Mouse (Mus musculus) kidney, embryonic 14.5 days (tissue): ENCODE measurements at regions not wholly inside any gene's neighbourhood (a gene's known extent, or its start where the extent isn't known, plus 50 kb on each side); places are given as distances from the start of the nearest gene placed in this dataset.

Source experiments
- ATAC-seq: fragments of 200-750 bp; cut with Nextera tagmentation; 2 replicates; pipeline ENCODE4 v1.8.0; 2017; ENCODE audit warnings: moderate number of reproducible peaks, mild to moderate bottlenecking, moderate TSS enrichment, moderate library complexity; ENCODE audit not compliant: low FRiP score, low TSS enrichment
- H3K27ac ChIP-seq: fragments of 300-500 bp; sonication (generic); 2 replicates; pipeline ENCODE4 v1.5.1; 2014; ENCODE audit warnings: low read depth, mild to moderate bottlenecking, low read length, moderate library complexity, mixed read lengths
- H3K27me3 ChIP-seq: fragments of 300-500 bp; sonication (generic); 2 replicates; pipeline ENCODE4 v1.6.1; 2014; ENCODE audit warnings: mild to moderate bottlenecking, low read length; ENCODE audit not compliant: control insufficient read depth, insufficient read depth
- H3K36me3 ChIP-seq: fragments of 300-500 bp; sonication (generic); 2 replicates; pipeline ENCODE4 v1.6.1; 2014; ENCODE audit warnings: low read length, mixed read lengths; ENCODE audit not compliant: control insufficient read depth, insufficient read depth
- H3K4me1 ChIP-seq: fragments of 300-500 bp; sonication (generic); 2 replicates; pipeline ENCODE4 v1.6.1; 2014; ENCODE audit warnings: low read length, mixed read lengths; ENCODE audit not compliant: control insufficient read depth, insufficient read depth
- H3K4me2 ChIP-seq: fragments of 300-500 bp; sonication (generic); replicated peaks from 2 replicates; pipeline ENCODE4 v1.6.1; 2014; ENCODE audit warnings: low read depth, mild to moderate bottlenecking, low read length
- H3K4me3 ChIP-seq: fragments of 300-500 bp; sonication (generic); 2 replicates; pipeline ENCODE4 v1.5.1; 2014; ENCODE audit warnings: mild to moderate bottlenecking, low read length
- H3K9ac ChIP-seq: fragments of 300-500 bp; sonication (generic); 2 replicates; pipeline ENCODE4 v1.6.1; 2014; ENCODE audit warnings: low read depth, mild to moderate bottlenecking, low read length, moderate library complexity
- H3K9me3 ChIP-seq: fragments of 300-500 bp; sonication (generic); 2 replicates; pipeline ENCODE4 v1.6.1; 2016; ENCODE audit warnings: low read length; ENCODE audit not compliant: control insufficient read depth
- WGBS: fragments of 180-500 bp; shearing (Covaris S2); extraction: QIAGEN DNeasy Blood & Tissue Kit; methylation state at CpG from one replicate; pipeline ENCODE4 v1.1.7; 2014; 5-methylcytosine and 5-hydroxymethylcytosine counted together

DNA sequence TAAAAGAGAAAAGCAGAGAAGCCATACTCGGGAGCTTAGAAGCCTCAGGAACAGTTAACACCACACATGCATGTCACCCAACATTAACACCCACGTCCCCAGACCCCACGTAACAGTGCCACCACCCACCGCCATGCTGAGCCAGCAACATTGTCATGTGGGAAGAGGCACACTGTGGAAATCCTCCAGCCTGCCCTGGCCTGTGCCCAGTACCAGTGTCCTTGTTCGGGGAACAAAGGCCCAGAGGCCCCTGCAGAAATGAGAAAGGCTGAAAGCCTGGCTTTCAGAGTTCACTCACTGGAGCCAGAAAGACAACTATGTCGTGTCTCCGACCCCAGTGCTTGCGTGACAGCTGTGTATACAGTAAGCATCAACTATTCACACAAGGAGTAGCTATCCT lies 86.7 kb upstream of the Dio3 start:
- Histone ChIP-seq H3K9me3 (no peaks in the 10 kb centered on the region), H3K27ac (no peak overlapping the region), H3K27me3 (peaks cover 49% of the 10 kb centered on the region), H3K9ac (no peak overlapping the region), H3K4me2 (no peak overlapping the region), H3K4me3 (no peak overlapping the region), H3K4me1 (peaks cover 14% of the 10 kb centered on the region; the same call in 1 of the 2 replicates), H3K36me3 (no peaks in the 10 kb centered on the region)
- WGBS = 86% methylated on average over 8 of the region's 8 CpGs
- ATAC-seq = no peak

DNA sequence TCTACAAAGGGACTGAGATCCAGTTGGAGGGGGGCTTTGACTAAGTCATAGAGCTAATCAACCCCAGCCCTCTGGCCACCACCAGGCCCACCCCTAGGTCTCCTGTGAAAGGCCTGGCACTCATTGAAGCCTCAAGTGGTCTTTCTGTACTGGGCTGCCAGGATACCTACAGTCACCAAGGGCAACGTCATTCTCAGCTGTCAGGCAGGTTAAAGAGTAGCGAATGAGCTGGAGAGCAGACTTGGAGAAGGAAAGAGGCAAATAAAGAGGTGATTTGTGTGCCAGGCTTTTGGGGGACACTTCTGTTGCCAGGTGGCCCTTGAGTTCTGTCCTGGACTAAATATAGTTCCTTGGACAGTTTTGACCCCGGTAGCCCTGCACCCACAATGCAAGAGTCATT lies 81.5 kb upstream of the Dio3 start:
- whole genome bisulfite sequencing = 93% methylated on average over 3 of the region's 3 CpGs

DNA sequence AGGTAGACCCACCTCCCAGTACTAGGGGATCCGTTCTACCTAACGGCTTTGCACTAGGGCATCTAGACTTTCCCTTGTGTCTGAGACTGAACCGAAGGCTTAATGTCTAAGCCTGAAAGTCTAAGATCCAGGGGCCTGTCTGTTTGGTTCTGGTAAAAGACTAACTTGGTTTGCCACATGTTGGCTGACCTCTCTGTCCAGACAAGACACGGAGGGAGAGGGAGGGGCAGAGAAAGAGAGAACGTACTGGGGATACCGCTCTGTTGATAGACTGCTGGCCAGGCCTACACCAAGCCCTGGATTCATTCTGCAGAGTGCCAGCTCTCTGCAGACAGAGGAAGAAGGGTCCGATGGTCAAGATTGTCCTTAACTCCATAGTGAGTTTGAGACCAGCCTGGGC lies 78.4 kb upstream of the Dio3 start:
- Histone ChIP-seq H3K27me3 (no peaks in the 10 kb centered on the region; the same call in 1 of the 2 replicates), H3K27ac (no peak overlapping the region), H3K4me1 (0 out of 2 replicates have a peak, but pooled peaks cover 4% of the 10 kb centered on the region), H3K9me3 (no peaks in the 10 kb centered on the region), H3K4me3 (no peak overlapping the region), H3K36me3 (no peaks in the 10 kb centered on the region), H3K9ac (no peak overlapping the region), H3K4me2 (no peak overlapping the region)
- 84% methylated on average over 7 of the region's 7 CpGs for WGBS
- no peak for ATAC-seq

More for the DNA sequence above, 81.5 kb upstream of the Dio3 start:
- Histone ChIP-seq H3K9ac (no peak overlapping the region), H3K27ac (no peak overlapping the region), H3K4me1 (no peaks in the 10 kb centered on the region), H3K27me3 (peaks cover 10% of the 10 kb centered on the region; the same call in 1 of the 2 replicates), H3K36me3 (no peaks in the 10 kb centered on the region), H3K4me2 (no peak overlapping the region), H3K4me3 (no peak overlapping the region), H3K9me3 (no peaks in the 10 kb centered on the region)
- no peak for ATAC-seq

DNA sequence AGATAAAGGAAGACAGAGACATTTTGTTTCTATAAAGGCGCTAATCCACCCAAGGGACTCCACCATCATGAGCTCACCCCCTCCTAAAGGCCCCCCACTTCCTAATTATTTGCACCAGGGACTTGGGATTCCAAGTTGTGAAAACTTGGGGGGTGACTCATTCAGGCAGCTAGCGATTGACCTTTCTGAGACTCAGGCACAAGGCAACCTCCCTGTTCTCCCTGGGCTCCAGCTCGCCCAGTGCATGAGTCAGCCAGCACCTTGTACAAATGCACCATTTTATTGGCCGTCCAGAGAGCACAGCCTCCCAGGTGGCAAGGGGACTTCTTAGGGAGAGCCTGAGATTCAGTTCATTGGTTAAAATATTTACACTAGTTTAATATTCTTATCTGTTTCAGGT lies 78.0 kb upstream of the Dio3 start:
- H3K4me1 ChIP-seq = 0 out of 2 replicates have a peak, but pooled peaks cover 4% of the 10 kb centered on the region
- no peak overlapping the region for H3K9ac ChIP-seq
- no peaks in the 10 kb centered on the region for H3K9me3 ChIP-seq
- ATAC-seq = no peak
- 83% methylated on average over 4 of the region's 4 CpGs for WGBS
- no peak overlapping the region for H3K4me3 ChIP-seq
- H3K36me3 ChIP-seq = no peaks in the 10 kb centered on the region
- H3K4me2 ChIP-seq = no peak overlapping the region
- no peak overlapping the region for H3K27ac ChIP-seq
- no peaks in the 10 kb centered on the region; the same call in 1 of the 2 replicates for H3K27me3 ChIP-seq

DNA sequence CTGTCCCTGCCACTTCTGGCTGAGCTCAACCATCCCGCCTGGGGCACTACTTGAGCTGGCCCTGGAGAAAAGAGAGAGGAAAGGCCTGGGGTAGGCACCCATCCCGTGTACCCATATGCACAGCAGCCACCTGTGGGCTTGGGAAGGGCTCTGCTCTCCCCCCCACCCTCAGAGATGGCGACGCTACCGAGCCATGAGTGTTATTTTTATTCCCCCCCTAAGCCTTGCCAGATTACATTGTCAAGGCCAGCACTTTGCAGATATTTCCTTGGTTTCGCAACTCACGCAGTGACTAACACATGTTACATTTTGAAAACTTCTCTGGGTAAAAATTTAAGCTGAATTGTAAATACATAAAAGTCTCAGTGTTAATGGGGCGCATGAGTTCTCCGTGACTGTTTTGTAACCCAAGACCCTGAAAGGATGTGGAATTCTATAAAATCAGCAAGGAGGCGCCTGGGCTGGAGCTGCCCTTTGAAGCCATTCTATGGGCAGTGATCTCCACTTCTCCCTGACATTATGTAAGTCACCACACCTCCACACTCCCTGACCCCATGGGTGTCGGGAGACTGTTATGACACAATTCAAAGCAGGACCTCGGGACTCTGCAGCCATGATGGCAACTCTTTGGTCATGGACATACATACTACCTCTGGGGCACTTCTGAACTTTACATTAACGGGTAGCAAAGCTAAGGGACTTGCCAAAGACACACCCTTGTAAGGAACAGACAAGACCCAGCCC lies 75.4 kb upstream of the Dio3 start:
- Histone ChIP-seq H3K4me3 (no peak overlapping the region), H3K27ac (no peak overlapping the region), H3K4me2 (no peak overlapping the region), H3K9me3 (no peaks in the 10 kb centered on the region), H3K27me3 (no peaks in the 10 kb centered on the region; the same call in 1 of the 2 replicates), H3K9ac (no peak overlapping the region), H3K36me3 (no peaks in the 10 kb centered on the region), H3K4me1 (peaks cover 9% of the 10 kb centered on the region; the same call in 1 of the 2 replicates)
- WGBS = 54% methylated on average over 13 of the region's 13 CpGs
- no peak for ATAC-seq

DNA sequence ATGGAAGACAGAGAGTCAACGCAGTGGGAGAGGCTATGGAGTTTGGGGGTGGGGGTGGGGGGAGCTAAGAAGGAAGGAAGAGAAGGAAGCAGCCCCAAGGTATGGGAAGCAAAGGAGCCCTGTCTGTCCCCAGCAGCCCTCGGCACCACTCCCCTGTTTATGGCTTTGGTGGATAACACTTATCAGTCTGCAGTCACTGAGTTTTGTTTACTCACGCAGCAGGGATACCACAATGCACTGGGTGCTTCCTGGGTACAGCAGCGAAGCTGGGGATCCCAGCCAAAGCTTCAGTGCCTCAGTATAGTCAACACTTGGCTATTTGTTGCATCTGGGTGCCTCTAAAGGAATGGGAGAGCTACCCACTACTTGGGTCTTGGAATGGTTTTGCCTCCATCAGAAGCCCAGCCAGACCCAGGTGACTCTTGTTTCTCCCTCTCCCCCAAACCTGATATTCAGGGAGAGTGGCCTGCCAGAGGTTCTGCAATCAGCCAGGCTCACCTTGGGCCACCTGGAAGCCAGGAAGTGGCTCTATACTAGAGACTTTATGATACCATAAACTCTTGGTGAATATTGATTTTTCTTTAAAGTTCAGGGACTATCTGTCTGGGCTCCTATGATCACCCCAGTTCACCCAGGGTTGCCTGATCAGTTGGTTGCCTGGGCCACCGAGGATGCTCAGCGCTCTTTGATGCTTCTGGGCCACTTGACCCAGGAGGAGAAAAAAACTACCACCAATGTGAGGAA lies 74.5 kb upstream of the Dio3 start:
- Histone ChIP-seq H3K27ac (no peak overlapping the region), H3K4me3 (no peak overlapping the region), H3K4me1 (peaks cover 9% of the 10 kb centered on the region; the same call in 1 of the 2 replicates), H3K36me3 (no peaks in the 10 kb centered on the region), H3K4me2 (no peak overlapping the region), H3K9me3 (no peaks in the 10 kb centered on the region), H3K9ac (no peak overlapping the region), H3K27me3 (no peaks in the 10 kb centered on the region; the same call in 1 of the 2 replicates)
- WGBS = 65% methylated on average over 6 of the region's 6 CpGs
- ATAC-seq = no peak

DNA sequence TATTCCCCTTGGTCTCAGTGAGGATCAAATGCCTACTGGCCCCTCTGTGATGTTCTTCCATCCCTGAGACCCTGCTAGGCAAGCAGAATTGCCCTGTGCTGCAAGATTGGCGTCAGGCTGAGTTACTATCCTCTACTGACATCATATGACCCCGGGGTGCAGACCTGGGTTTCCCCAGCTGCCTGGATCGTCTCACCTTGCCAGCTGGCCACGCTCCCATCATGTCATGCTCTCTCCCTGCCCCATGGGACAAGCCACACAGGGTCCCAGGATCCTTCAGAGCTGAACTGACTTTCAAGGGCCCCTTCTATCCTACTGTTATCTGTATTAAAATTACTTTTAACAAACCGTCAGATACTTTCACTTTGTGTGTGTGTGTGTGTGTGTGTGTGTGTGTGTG lies 72.6 kb upstream of the Dio3 start:
- WGBS = 34% methylated on average over 5 of the region's 5 CpGs
- Histone ChIP-seq H3K27me3 (no peaks in the 10 kb centered on the region; the same call in 1 of the 2 replicates), H3K36me3 (no peaks in the 10 kb centered on the region), H3K4me2 (no peak overlapping the region), H3K9ac (no peak overlapping the region), H3K4me3 (no peak overlapping the region), H3K27ac (no peak overlapping the region), H3K9me3 (no peaks in the 10 kb centered on the region), H3K4me1 (peaks cover 9% of the 10 kb centered on the region; the same call in 1 of the 2 replicates)
- ATAC-seq = no peak

DNA sequence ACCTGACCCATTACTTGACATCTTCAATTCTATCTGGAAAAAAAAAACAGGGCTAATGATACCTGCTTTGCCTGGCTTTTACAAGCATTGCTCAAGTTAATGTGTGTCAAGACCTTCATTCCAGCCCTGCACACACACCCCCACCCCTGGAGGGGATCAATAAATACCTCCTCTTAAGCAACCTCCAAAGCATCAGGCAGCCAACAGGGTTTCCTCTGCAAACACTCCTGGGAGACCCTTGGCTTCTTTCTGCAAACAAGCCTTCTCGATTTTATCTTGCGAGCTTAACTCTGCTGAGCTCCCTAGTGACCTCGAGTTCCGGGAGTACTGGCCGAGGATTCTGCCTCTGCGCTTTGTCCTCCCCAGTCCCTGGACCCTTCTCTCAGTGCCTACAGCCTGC lies 72.1 kb upstream of the Dio3 start:
- WGBS = 4% methylated on average over 6 of the region's 6 CpGs
- no peak overlapping the region for H3K27ac ChIP-seq
- no peak for ATAC-seq

More for the DNA sequence above, 72.1 kb upstream of the Dio3 start:
- peaks cover 9% of the 10 kb centered on the region; the same call in 1 of the 2 replicates for H3K4me1 ChIP-seq
- H3K4me2 ChIP-seq = no peak overlapping the region
- no peaks in the 10 kb centered on the region for H3K36me3 ChIP-seq
- H3K9ac ChIP-seq = no peak overlapping the region
- no peak overlapping the region for H3K4me3 ChIP-seq
- no peaks in the 10 kb centered on the region for H3K9me3 ChIP-seq
- H3K27me3 ChIP-seq = no peaks in the 10 kb centered on the region; the same call in 1 of the 2 replicates
